Mouse (Mus musculus) forebrain, embryonic 12.5 days (tissue): Measurements from ENCODE around the gene Ugt1a10. TPM values are rescaled to one million over a fixed set of nuclear protein-coding genes. Genes with fewer than 3 reads are reported as not detected.
"Not testable (repeated sequence)": the region's sequence is repeated elsewhere in the genome, so short reads cannot be mapped to it uniquely, and the experiment has no call there.

Experiments
- ATAC-seq: fragments of 200-750 bp; cut with Nextera tagmentation; 2 replicates; pipeline ENCODE4 v1.8.0; 2017; ENCODE audit warnings: moderate TSS enrichment; ENCODE audit not compliant: low FRiP score
- H3K27ac ChIP-seq: fragments of 300-500 bp; sonication (generic); 2 replicates; pipeline ENCODE4 v1.5.1; 2016; ENCODE audit warnings: mild to moderate bottlenecking
- H3K27me3 ChIP-seq: fragments of 300-500 bp; sonication (generic); 2 replicates; pipeline ENCODE4 v1.6.1; 2016; ENCODE audit warnings: mild to moderate bottlenecking
- H3K36me3 ChIP-seq: fragments of 300-500 bp; sonication (generic); replicated peaks from 2 replicates; pipeline ENCODE4 v1.6.1; 2016; ENCODE audit warnings: mild to moderate bottlenecking
- H3K4me1 ChIP-seq: fragments of 300-500 bp; sonication (generic); 2 replicates; pipeline ENCODE4 v1.6.1; 2016
- H3K4me2 ChIP-seq: fragments of 300-500 bp; sonication (generic); 2 replicates; pipeline ENCODE4 v1.6.1; 2016; ENCODE audit warnings: mild to moderate bottlenecking, moderate library complexity
- H3K4me3 ChIP-seq: fragments of 300-500 bp; sonication (generic); replicated peaks from 2 replicates; pipeline ENCODE4 v1.5.1; 2016; ENCODE audit warnings: mild to moderate bottlenecking
- H3K9ac ChIP-seq: fragments of 300-500 bp; sonication (generic); 2 replicates; pipeline ENCODE4 v1.6.1; 2016; ENCODE audit warnings: mild to moderate bottlenecking
- H3K9me3 ChIP-seq: fragments of 300-500 bp; sonication (generic); 2 replicates; pipeline ENCODE4 v1.6.1; 2016
- WGBS: fragments of 180-500 bp; shearing (Covaris S2); methylation state at CpG from one replicate; pipeline ENCODE4 v1.1.7; 2016; 5-methylcytosine and 5-hydroxymethylcytosine counted together
- polyA plus RNA-seq: library from polyadenylated mRNA; unstranded; fragments of >200 nt; fragmentation: Nextera tagmentation; extraction: Ambion mirVana; gene quantifications from 2 replicates; pipeline ENCODE4 v1.2.1, GENCODE M21; 2016

The Ugt1a10 gene
- polyA plus RNA-seq, 1 experiment from 2014 or later = not detected

GRCm38 (mm10) chr1:88130223-88130622 lies 75.0 kb downstream of the Ugt1a10 start:
- not testable (repeated sequence) for H3K4me3 ChIP-seq, H3K4me2 ChIP-seq, ATAC-seq, H3K4me1 ChIP-seq, H3K9me3 ChIP-seq, H3K36me3 ChIP-seq, H3K9ac ChIP-seq, H3K27ac ChIP-seq, H3K27me3 ChIP-seq
- 97% methylated on average over 1 of the region's 1 CpGs for WGBS

GRCm38 (mm10) chr1:88133908-88134456 lies 78.8 kb downstream of the Ugt1a10 start:
- Histone ChIP-seq H3K4me3 (no peak overlapping the region), H3K36me3 (no peaks in the 10 kb centered on the region), H3K9ac (no peak overlapping the region), H3K4me2 (no peak overlapping the region), H3K27ac (0 out of 2 replicates have a peak overlapping the region, but pooled peaks have one; percentile 37), H3K4me1 (peaks cover 10% of the 10 kb centered on the region), H3K27me3 (no peaks in the 10 kb centered on the region), H3K9me3 (no peaks in the 10 kb centered on the region)
- no peak for ATAC-seq
- WGBS = 54% methylated on average over 3 of the region's 3 CpGs

GRCm38 (mm10) chr1:88134457-88135011 lies 79.3 kb downstream of the Ugt1a10 start, which contains the start of gene Ugt1a6a:
Gene Ugt1a6a, plus strand, starts transcription at chr1:88134809.
- WGBS = 37% methylated on average over 5 of the region's 5 CpGs
- H3K36me3 ChIP-seq, H3K9me3 ChIP-seq, H3K27me3 ChIP-seq, H3K4me3 ChIP-seq, H3K4me2 ChIP-seq, ATAC-seq, H3K9ac ChIP-seq, H3K4me1 ChIP-seq: not testable (repeated sequence)
- 0 out of 2 replicates have a peak within 1 kb of the TSS, but pooled peaks have one; percentile 37 for H3K27ac ChIP-seq

- H3K9me3 ChIP-seq, H3K4me3 ChIP-seq, H3K27ac ChIP-seq, H3K4me1 ChIP-seq, H3K36me3 ChIP-seq, H3K4me2 ChIP-seq, H3K9ac ChIP-seq, ATAC-seq, H3K27me3 ChIP-seq: not testable (repeated sequence)
- WGBS = 87% methylated on average over 6 of the region's 6 CpGs
These were observed 80.2 kb downstream of the Ugt1a10 start for GRCm38 (mm10) chr1:88135229-88135904.

GRCm38 (mm10) chr1:88136646-88137045 lies 81.5 kb downstream of the Ugt1a10 start:
- 81% methylated on average over 2 of the region's 2 CpGs for WGBS
- H3K9me3 ChIP-seq = no peaks in the 10 kb centered on the region
- no peak overlapping the region for H3K9ac ChIP-seq
- no peak for ATAC-seq
- H3K27me3 ChIP-seq = no peaks in the 10 kb centered on the region
- no peak overlapping the region for H3K4me2 ChIP-seq
- H3K27ac ChIP-seq = no peak overlapping the region
- H3K4me1 ChIP-seq = peaks cover 10% of the 10 kb centered on the region
- H3K36me3 ChIP-seq = no peaks in the 10 kb centered on the region
- no peak overlapping the region for H3K4me3 ChIP-seq

GRCm38 (mm10) chr1:88137264-88137663 lies 82.1 kb downstream of the Ugt1a10 start:
- Histone ChIP-seq H3K9ac (no peak overlapping the region), H3K4me1 (peaks cover 10% of the 10 kb centered on the region), H3K36me3 (no peaks in the 10 kb centered on the region), H3K4me2 (no peak overlapping the region), H3K9me3 (no peaks in the 10 kb centered on the region), H3K27me3 (no peaks in the 10 kb centered on the region), H3K4me3 (no peak overlapping the region), H3K27ac (no peak overlapping the region)
- no peak for ATAC-seq
- WGBS = 92% methylated on average over 3 of the region's 3 CpGs

- H3K4me3 ChIP-seq = no peak overlapping the region
- ATAC-seq = no peak
- H3K9ac ChIP-seq = no peak overlapping the region
- WGBS = 100% methylated on average over 1 of the region's 1 CpGs
- no peaks in the 10 kb centered on the region for H3K36me3 ChIP-seq
- H3K27ac ChIP-seq = no peak overlapping the region
- H3K4me1 ChIP-seq = peaks cover 10% of the 10 kb centered on the region
- H3K4me2 ChIP-seq = no peak overlapping the region
- H3K9me3 ChIP-seq = no peaks in the 10 kb centered on the region
- H3K27me3 ChIP-seq = no peaks in the 10 kb centered on the region
These were observed 83.0 kb downstream of the Ugt1a10 start for GRCm38 (mm10) chr1:88138145-88138544.

GRCm38 (mm10) chr1:88140492-88140891 lies 85.3 kb downstream of the Ugt1a10 start:
- not testable (repeated sequence) for H3K4me3 ChIP-seq, ATAC-seq, H3K4me2 ChIP-seq, H3K9me3 ChIP-seq, H3K9ac ChIP-seq, H3K27ac ChIP-seq, H3K27me3 ChIP-seq, H3K4me1 ChIP-seq, H3K36me3 ChIP-seq
- 78% methylated on average over 1 of the region's 1 CpGs for WGBS

GRCm38 (mm10) chr1:88143966-88144675 lies 88.9 kb downstream of the Ugt1a10 start:
- ATAC-seq = peak; percentile 39; the same call in 1 of the 2 replicates
- H3K4me1 ChIP-seq, H3K4me2 ChIP-seq, H3K4me3 ChIP-seq, H3K36me3 ChIP-seq, H3K9ac ChIP-seq, H3K9me3 ChIP-seq, H3K27ac ChIP-seq, H3K27me3 ChIP-seq: not testable (repeated sequence)
- 4% methylated on average over 5 of the region's 5 CpGs for WGBS

- H3K9ac ChIP-seq, H3K4me1 ChIP-seq, H3K36me3 ChIP-seq, H3K27me3 ChIP-seq, H3K4me2 ChIP-seq, H3K9me3 ChIP-seq, H3K4me3 ChIP-seq, ATAC-seq, H3K27ac ChIP-seq: not testable (repeated sequence)
- WGBS = 82% methylated on average over 2 of the region's 2 CpGs
These were observed 90.1 kb downstream of the Ugt1a10 start for GRCm38 (mm10) chr1:88145278-88145677.

- H3K27ac ChIP-seq, H3K4me1 ChIP-seq, H3K36me3 ChIP-seq, H3K9me3 ChIP-seq, ATAC-seq, H3K4me3 ChIP-seq, H3K27me3 ChIP-seq, H3K9ac ChIP-seq, H3K4me2 ChIP-seq: not testable (repeated sequence)
- 71% methylated on average over 2 of the region's 2 CpGs for WGBS
These were observed 94.9 kb downstream of the Ugt1a10 start for GRCm38 (mm10) chr1:88150133-88150532.

GRCm38 (mm10) chr1:88158430-88158829 lies 103.2 kb downstream of the Ugt1a10 start:
- no peak overlapping the region for H3K4me2 ChIP-seq
- H3K36me3 ChIP-seq = no peaks in the 10 kb centered on the region
- H3K4me1 ChIP-seq = no peaks in the 10 kb centered on the region
- no peak overlapping the region for H3K27ac ChIP-seq
- WGBS = 95% methylated on average over 2 of the region's 2 CpGs
- no peaks in the 10 kb centered on the region for H3K27me3 ChIP-seq
- H3K9me3 ChIP-seq = no peaks in the 10 kb centered on the region
- H3K9ac ChIP-seq = no peak overlapping the region
- no peak for ATAC-seq
- no peak overlapping the region for H3K4me3 ChIP-seq
